Mouse (Mus musculus) retina, adult 2 months (tissue): ENCODE results near the gene BC024978.

Source experiments
- DNase-seq: peaks from one replicate; pipeline ENCODE4 v3.0.0-alpha.2; 2012; ENCODE audit warnings: low read depth, low spot score

The BC024978 gene

DNA sequence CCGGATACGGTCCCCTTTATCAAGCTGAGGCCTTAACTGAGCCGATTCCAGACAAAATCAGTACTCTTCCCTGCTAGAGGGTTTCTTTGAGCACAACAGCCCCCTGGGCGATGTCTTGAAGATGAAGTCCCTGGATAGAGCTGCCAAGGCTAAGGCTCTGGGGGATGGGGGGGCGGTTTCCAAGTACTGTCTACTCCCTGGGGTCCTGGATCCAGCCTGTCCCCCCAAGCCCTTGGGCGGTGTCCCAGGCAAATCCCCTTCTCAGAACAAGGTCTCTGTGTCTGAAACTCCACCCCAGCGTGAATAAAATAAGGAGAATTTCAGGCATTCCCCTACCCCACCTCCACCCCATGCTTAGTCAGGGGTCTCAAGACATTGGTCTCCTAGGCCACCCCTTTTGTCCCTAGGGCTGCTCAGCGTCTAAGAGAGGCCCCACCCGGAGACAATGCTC is 63.7 kb downstream of the BC024978 start:
- no peak for DNase-seq

DNA sequence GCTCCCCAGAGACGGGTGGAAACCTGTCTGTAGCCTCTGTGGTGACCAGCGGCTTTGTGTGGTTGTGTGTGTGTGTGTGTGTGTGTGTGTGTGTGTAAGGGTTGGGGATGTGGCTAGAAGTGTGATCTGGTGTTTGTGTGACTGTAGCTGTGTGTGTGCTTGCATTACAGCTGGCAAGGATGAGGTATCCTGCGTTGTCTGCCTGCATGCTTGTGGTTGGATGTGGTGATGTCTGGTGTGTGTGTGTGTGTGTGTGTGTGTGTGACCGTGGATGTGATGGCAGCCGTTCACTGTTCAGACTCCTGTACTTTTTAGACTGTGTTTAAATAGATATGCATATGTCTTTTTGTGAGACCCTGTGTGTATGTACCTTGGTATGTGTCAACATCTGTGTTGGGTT is 64.2 kb downstream of the BC024978 start:
- DNase-seq = no peak
